Mouse (Mus musculus) thymus, adult 18-20 months (tissue): ENCODE results near the gene Strip2.

Experiments used
- DNase-seq, 2 experiments: peaks; one replicate each; pipeline ENCODE4 v3.0.0; 2022; ENCODE audit warnings: mixed read lengths in 2 of 2

Gene Strip2

GRCm38 (mm10) chr6:29930665-29931064 is 13.9 kb downstream of the Strip2 start:
- DNase-seq, result no peak

DNA sequence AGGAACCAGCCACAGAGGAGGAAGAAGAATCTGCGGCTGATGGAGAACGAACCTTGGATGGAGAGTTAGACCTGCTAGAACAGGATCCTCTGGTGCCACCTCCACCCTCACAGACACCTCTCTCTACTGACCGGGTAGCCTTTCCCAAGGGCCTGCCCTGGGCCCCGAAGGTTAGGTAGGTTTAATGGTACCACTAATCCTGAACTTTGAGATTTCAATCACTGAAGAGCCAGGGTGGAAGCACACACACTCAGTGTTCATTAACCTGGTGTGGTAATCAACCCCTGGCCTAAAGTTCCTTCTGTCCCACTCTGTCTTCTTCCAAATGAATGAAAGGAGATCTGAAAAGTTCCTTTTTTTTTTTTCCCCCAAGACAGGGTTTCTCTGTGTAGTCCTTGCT is 14.4 kb downstream of the Strip2 start:
- no peak for DNase-seq

DNA sequence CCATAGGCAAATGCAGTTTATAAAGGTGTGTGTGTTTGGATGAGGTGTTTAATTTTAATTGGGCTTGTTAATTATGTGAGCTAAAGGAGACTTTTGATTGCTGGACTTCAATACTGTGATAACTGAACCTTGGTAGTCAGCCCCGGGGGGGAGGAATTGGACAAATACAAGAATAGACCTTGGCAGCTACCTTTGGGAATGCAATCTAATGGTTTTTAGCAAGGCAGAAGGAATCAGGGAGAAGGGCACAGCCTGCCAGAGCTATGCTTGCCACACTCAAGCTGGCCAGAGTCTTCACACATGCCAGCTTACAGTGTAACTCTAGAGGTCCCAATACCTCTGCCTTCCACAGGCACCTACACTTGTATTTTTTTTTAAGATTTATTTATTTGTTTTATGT is 18.9 kb downstream of the Strip2 start:
- no peak for DNase-seq

- no peak for DNase-seq
Observed at GRCm38 (mm10) chr6:29940428-29940827, 23.6 kb downstream of the Strip2 start.

DNA sequence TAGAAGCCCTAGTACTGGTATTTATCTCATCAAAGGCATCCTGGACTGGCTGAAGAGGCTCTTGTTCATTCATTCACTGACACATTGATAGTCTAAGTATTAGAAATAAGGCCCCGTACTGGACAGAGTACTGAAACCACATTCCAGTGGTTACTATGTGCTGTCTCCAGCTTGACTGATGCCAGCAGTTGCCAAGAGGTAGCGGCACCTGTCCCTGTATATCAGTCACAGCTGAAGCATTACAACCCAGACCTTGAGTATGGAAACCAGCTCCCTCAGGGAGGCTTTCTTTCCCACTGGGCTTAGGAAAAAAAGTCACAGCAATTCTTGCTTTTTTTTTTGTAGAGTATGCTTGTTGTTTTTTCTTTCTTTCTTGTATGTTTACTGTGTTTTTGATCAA is 24.2 kb downstream of the Strip2 start:
- DNase-seq, result no peak

DNA sequence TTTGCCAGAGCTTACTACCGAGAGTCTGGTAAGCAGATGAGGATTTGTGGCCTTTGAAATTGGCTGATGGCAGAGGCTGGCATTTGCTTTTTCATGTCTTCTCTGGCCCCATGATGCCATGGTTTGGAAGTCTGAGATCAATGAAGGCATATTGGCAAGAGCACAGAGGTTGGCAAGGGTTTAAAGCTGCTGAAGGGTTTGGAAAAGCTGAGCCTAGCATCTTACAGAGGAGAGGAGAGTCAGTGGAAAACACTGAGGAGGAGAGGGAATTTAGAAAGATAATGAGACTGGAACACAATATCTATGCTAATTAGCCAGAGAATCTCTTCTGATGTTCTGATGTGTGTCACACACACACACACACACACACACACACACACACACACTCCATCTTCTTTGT is 27.7 kb downstream of the Strip2 start:
- no peak for DNase-seq

DNA sequence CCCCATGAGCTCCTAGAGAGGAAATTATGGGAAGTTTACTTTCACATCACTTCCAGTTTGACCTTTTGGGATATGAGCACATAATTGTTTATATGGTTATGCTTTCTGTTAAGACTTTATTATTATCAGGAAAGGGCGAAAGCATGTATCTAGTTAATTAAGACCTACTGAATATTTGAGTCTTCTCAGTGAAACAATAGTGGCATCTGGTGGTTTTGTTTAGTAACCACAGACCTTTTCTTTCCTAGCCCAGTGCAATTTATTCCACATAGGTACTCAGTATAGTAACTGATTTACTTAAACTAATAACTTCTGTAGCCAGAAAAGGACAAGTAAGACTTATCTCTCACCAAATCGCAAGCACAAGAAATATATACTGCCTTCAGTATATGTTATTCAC is 29.8 kb downstream of the Strip2 start:
- DNase-seq, result no peak

GRCm38 (mm10) chr6:29947823-29948222 is 31.0 kb downstream of the Strip2 start:
- no peak for DNase-seq

DNA sequence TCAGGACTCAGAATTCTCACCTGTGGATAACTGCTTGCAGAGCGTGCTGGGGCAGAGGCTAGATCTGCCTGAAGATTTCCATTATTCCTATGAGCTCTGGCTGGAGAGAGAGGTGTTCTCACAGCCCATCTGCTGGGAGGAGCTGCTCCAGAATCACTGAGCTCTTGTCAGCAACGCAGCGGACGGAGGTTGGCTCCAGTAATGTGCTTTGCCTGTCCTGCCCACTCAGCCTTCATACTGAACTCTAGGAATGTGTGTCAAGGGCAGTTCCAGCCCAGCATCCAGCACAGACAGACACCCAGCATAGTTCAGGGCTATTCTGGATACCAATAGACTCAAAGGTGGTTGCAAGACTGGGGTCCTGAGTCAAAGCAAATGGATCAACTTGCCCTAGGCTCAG is 39.9 kb downstream of the Strip2 start:
- DNase-seq, result no peak

DNA sequence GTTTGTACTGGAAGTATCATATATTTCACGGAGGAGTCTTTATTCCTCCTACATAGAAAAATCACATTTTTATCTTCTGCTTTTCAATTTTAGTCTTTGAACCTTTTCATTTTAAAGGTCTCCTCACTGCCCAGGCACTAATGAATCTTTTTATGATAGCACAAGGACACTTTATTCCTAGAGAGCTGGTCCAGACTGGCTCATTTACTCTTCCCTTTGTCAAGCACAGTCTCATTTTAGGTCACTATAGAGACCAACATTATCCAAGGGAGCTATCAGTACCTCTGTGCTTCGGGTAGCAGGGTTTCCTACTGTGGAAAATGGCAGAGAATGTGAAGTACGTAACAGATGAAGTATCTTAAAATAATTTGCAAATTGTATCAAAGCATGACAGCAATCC is 41.9 kb downstream of the Strip2 start:
- DNase-seq, result no peak

DNA sequence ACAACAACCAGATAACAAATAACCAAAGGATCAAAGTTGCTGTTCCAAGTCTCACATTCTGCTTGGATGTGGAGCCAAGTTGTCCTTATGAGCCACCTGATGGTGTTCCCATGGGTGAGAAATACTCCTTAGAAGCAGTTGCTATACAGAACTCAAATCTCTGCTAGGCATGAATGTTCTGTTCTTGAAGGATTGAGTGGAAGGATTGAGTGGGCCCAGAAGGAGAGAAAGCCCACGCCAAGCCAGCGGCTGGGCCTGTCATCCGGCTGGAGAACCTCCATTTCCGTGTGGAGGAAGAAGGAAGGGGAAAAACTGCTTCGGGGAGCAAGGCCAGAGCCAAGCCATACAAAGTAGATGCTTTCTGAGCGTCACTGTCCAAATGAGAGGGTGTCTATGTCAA is 44.3 kb downstream of the Strip2 start:
- DNase-seq, result no peak

- no peak for DNase-seq
Observed at GRCm38 (mm10) chr6:29967917-29968316, 51.1 kb downstream of the Strip2 start.

GRCm38 (mm10) chr6:29973341-29973740 is 56.5 kb downstream of the Strip2 start:
- no peak for DNase-seq

GRCm38 (mm10) chr6:29974836-29975235 is 58.0 kb downstream of the Strip2 start:
- DNase-seq, result no peak

GRCm38 (mm10) chr6:29980461-29980860 is 63.6 kb downstream of the Strip2 start:
- DNase-seq, result no peak

DNA sequence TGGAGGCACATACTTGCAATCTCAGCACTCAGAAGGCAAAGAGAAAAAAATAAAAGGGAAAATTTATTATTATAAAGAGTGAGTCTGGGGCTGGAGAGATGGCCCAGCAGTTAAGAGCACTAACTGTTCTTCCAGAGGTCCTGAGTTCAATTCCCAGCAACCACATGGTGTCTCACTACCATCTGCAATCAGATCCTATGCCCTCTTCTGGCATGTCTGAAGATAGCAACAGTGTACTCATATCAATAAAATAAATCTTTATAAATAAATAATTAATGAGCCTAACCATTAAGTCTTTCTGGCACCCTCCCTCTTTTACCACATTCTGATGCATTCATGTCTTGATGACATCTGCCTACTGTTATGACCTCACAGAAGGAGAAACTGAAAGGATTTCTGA is 65.0 kb downstream of the Strip2 start:
- no peak for DNase-seq

DNA sequence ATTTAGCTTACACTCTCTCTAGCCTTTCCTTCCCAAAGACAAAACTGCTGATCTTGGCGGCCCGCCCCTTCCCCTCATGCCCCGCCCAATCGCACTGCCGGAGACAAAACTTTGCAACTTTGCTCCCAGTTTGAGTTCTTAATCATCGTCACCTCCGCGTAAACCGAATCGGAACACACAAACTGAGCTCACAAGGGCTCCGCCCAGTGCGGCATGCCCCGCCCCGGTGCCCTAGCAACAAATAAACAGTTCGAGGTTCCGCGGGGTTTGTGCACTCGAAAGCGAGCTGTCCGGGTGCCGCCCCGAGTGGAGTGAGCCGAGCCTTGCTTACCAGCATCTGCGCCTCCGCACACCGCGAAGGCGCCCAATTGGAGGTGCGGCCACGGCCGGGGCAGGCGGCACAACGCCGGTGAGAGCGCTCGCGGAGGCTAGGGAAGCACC is 68.3 kb downstream of the Strip2 start:
- peak; percentile 79 to 83 for DNase-seq

DNA sequence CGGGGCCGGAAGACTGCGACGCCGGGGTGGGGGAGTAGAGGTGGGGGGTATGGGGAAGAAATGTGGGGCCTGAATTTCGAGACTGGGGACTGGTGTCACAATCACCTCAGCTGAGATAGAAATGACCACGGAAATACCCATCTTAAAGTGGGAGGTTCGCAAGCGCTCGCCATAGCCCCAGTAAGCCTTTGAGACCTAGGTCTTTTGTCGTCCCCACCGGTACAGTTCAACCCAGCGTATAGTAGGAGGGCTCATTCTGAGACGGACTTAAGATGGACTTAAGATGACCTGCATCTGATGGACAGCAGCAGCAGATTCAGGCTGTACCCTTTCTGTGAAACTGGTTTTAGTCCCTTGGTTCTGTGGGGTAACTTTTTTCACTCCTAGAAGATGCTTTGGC is 68.7 kb downstream of the Strip2 start:
- DNase-seq, result no peak

DNA sequence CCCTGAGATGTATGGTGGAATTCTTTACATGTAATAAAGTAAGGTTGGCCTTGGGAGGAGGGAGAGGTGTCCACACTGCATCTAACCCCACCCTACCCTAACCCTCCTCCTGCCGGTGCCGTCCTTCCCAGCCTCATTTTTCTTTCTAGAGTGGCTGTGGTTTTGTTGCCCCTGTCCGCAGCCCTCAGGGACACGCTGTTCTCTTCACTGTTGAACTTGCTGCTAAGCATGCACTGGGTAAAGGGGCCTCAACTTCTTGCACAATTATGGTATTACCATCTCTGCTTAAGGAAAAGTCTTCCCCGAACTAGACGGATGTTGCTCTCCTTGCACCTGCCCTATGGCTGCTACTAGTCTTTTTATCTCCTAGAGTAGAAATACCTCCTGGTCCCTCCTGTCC is 69.2 kb downstream of the Strip2 start:
- DNase-seq, result no peak

GRCm38 (mm10) chr6:29987246-29987645 is 70.4 kb downstream of the Strip2 start:
- DNase-seq, result no peak

DNA sequence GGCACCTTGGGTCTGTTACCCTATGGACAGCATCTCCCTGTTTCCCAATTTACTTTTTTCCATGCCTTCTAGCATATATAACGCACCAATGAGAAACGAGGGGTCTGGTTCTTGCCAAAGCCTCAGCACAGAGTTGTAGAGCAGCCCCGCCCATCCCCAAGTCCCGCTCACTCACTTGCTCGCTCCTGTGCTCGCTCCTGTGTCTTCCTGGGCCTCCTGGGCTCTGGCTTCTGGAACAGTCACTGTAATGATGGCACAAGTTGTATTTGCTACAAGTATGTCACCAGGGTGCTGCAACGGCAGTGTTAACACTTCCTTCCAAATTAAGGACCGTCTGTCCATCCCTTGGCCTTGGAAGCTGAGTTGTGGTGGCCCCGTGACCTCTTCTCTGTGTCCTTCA is 81.3 kb downstream of the Strip2 start:
- DNase-seq, result no peak

- no peak for DNase-seq
Observed at GRCm38 (mm10) chr6:29998771-29999170, 82.0 kb downstream of the Strip2 start.

GRCm38 (mm10) chr6:30002628-30003027 is 85.8 kb downstream of the Strip2 start:
- DNase-seq, result no peak

DNA sequence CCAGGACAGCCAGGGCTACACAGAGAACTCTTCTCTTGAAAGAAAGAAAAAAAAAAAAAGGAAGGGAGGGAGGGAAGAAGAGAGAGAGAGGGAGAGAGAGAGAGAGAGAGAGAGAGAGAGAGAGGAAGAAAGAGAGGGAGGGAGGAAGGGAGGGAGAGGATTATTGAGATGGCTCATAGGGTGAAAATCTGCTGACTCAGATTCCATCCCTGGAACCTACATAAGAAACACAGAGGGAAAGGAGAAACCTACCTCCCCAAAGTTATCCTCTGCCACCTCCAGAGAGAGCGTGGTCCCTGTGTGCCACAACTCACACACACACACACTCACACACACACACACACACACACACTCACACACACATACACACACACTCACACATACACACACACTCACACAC is 89.0 kb downstream of the Strip2 start:
- no peak for DNase-seq

- DNase-seq, result no peak
Observed at GRCm38 (mm10) chr6:30009204-30009603, 92.4 kb downstream of the Strip2 start.
